Mouse (Mus musculus): ENCODE measurements around the gene Sprr2f.

DNA sequence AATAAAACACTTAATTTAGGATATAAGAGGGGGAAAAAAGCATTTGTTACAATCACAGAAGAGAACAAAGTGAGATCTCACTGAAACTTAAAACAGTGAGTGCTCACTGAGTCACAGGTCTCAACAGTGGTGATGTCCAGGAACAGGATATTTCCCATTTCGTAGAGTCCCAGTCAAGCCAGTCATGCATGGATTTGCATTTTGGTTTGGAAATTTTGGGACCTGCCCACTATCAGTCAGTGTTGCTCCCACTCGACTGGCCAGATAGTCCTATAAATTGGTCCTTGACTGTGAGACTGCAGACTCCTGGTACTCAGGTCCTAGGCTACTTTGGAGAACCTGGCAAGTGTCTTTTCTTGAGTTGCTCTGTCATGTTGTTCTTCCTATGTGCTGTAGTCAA lies 13.1 kb upstream of the Sprr2f start, which contains the start of gene Sprr2e:
- no peak for TF ChIP-seq CTCF (conservative IDR thresholded peaks at IDR 0.05; ENCODE audit: low read length)
- no peak for TF ChIP-seq POU5F1 (IDR thresholded peaks at IDR 0.05; ENCODE audit: borderline replicate concordance, low read length)

Measured in E14TG2a.4 (cell line).